Mouse (Mus musculus) bone marrow macrophage, adult 2 months (primary cell): ENCODE results near the gene Gm49318. TPM values are rescaled to one million over a fixed set of nuclear protein-coding genes. Genes with fewer than 3 reads are reported as not detected.

Experiments
- H3K27ac ChIP-seq: 2 replicates; pipeline ENCODE4 v1.5.1; 2012; ENCODE audit warnings: low read depth, low read length; ENCODE audit not compliant: insufficient read depth
- H3K4me1 ChIP-seq: 2 replicates; pipeline ENCODE4 v1.6.1; 2012; ENCODE audit warnings: low read length; ENCODE audit not compliant: control insufficient read depth, insufficient read depth
- H3K4me3 ChIP-seq: 2 replicates; pipeline ENCODE4 v1.5.1; 2012; ENCODE audit warnings: mild to moderate bottlenecking, low read length, moderate library complexity; ENCODE audit not compliant: insufficient read depth
- CTCF ChIP-seq: IDR thresholded peaks from 2 replicates; pipeline ENCODE4 v1.5.1; 2012; ENCODE audit warnings: low read depth, mild to moderate bottlenecking, low read length, moderate library complexity
- POLR2A ChIP-seq: IDR thresholded peaks from 2 replicates; pipeline ENCODE4 v1.6.1; 2012; ENCODE audit warnings: mild to moderate bottlenecking, low read depth, low read length, borderline replicate concordance
- polyA plus RNA-seq: library from polyadenylated mRNA; stranded (reverse); fragments of >200 nt; gene quantifications from 2 replicates; pipeline ENCODE4 v1.2.4, GENCODE M21; 2012; ENCODE audit not compliant: missing spikeins, insufficient read depth, insufficient read length

Gm49318 gene
- polyA plus RNA-seq, 1 experiment, result not detected

DNA sequence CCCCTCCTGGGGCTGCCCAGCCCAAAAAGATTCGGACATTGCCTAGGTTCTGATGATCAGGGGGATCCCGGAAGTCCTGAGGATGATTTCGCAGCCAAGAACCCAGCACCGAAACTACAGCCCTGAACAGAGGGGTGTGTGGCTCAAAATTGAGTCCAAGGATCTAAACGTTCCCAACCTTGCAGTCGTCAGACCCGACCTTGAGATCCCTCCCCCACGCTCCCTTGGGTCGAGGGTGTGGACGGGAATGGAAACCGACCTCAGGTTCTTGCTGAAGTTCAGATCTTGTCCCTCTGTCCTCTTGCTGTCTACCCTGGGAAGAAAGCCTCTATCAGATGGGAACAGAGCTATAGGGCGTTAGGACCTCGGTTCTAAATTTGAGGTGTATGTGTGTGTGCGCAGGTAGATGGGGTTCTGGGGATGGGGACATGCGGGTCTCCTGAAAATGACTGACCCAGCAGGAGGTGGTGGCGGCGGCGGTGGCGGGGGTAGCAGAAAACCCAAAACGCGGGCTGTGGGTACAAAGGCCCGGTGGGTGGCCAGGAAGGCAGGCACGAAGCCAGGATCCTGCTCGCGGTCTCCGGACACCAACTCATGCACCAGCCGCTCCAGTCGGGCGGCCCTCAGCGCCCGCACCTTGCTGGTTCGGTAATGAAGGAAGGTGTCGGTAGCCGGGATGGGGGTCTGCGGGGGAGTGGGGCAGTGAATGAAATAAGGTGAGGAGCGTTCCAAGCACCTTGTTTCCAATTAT lies 83.3 kb downstream of the Gm49318 start:
- no peak for TF ChIP-seq CTCF
- no peak for TF ChIP-seq POLR2A
- no peak overlapping the region for H3K4me3 ChIP-seq

More for the DNA sequence above, 83.3 kb downstream of the Gm49318 start:
- no peak overlapping the region for H3K27ac ChIP-seq
- H3K4me1 ChIP-seq, result 0 out of 2 replicates have a peak, but pooled peaks cover 2% of the 10 kb centered on the region

Other genes with a start within 250 kb of the Gm49318 start
- gene Angptl8, start 235.7 kb downstream of the Gm49318 start, polyA plus RNA-seq, result not detected in 2 replicates
- gene Dock6, start 218.6 kb downstream of the Gm49318 start, polyA plus RNA-seq, result 8.7 and 16.2 TPM in 2 replicates
- gene Rab3d, start 153.1 kb downstream of the Gm49318 start, polyA plus RNA-seq, result 26.9 and 32.4 TPM in 2 replicates
- 4.3 and 5.1 TPM in 2 replicates for gene Ccdc159, start 143.8 kb downstream of the Gm49318 start, polyA plus RNA-seq
- 57.2 and 63.0 TPM in 2 replicates for gene Tmem205, start 143.7 kb downstream of the Gm49318 start, polyA plus RNA-seq
- gene Plppr2, start 134.2 kb downstream of the Gm49318 start, polyA plus RNA-seq, result 5.8 and 6.0 TPM in 2 replicates
- 4.2 and 5.7 TPM in 2 replicates for gene Swsap1, start 115.5 kb downstream of the Gm49318 start, polyA plus RNA-seq
- gene Epor, start 107.8 kb downstream of the Gm49318 start, polyA plus RNA-seq, result 1.1 and 1.4 TPM in 2 replicates
- 5.2 and 9.5 TPM in 2 replicates for gene Rgl3, start 81.8 kb downstream of the Gm49318 start, polyA plus RNA-seq
- 1.5 TPM in 1 of 2 replicates, not detected in the other for gene Ccdc151, start 68.6 kb downstream of the Gm49318 start, polyA plus RNA-seq
- gene Prkcsh, start 68.5 kb downstream of the Gm49318 start, polyA plus RNA-seq, result 64.1 and 65.9 TPM in 2 replicates
- gene Elavl3, start 19.2 kb downstream of the Gm49318 start, polyA plus RNA-seq, result 0.19 TPM in 1 of 2 replicates, not detected in the other
- gene Zfp653, start 117 bp upstream of the Gm49318 start, polyA plus RNA-seq, result 9.5 and 10.3 TPM in 2 replicates
- gene Ecsit, start 14.2 kb upstream of the Gm49318 start, polyA plus RNA-seq, result 5.7 and 7.0 TPM in 2 replicates
- 1.6 and 1.9 TPM in 2 replicates for gene Cnn1, start 28.0 kb upstream of the Gm49318 start, polyA plus RNA-seq
- gene Elof1, start 45.9 kb upstream of the Gm49318 start, polyA plus RNA-seq, result 56.4 and 62.3 TPM in 2 replicates
- 9.9 and 12.3 TPM in 2 replicates for gene Acp5, start 64.5 kb upstream of the Gm49318 start, polyA plus RNA-seq
- 19.5 and 22.5 TPM in 2 replicates for gene Pigyl, start 85.6 kb upstream of the Gm49318 start, polyA plus RNA-seq
- gene Zfp872, start 116.8 kb upstream of the Gm49318 start, polyA plus RNA-seq, result not detected in 2 replicates
- 19.4 and 26.0 TPM in 2 replicates for gene Zfp809, start 154.5 kb upstream of the Gm49318 start, polyA plus RNA-seq
- 0.31 TPM in 1 of 2 replicates, not detected in the other for gene Zfp599, start 188.6 kb upstream of the Gm49318 start, polyA plus RNA-seq
- gene Zfp810, start 236.4 kb upstream of the Gm49318 start, polyA plus RNA-seq, result 10.7 TPM in 2 replicates